Mouse (Mus musculus): ENCODE measurements around the gene Armc12. TPM values are rescaled to one million over a fixed set of nuclear protein-coding genes. Genes with fewer than 3 reads are reported as not detected.
"Not testable (repeated sequence)": the region's sequence is repeated elsewhere in the genome, so short reads cannot be mapped to it uniquely, and the experiment has no call there.

Armc12 gene
- polyA plus RNA-seq, 1 experiment: not detected

DNA sequence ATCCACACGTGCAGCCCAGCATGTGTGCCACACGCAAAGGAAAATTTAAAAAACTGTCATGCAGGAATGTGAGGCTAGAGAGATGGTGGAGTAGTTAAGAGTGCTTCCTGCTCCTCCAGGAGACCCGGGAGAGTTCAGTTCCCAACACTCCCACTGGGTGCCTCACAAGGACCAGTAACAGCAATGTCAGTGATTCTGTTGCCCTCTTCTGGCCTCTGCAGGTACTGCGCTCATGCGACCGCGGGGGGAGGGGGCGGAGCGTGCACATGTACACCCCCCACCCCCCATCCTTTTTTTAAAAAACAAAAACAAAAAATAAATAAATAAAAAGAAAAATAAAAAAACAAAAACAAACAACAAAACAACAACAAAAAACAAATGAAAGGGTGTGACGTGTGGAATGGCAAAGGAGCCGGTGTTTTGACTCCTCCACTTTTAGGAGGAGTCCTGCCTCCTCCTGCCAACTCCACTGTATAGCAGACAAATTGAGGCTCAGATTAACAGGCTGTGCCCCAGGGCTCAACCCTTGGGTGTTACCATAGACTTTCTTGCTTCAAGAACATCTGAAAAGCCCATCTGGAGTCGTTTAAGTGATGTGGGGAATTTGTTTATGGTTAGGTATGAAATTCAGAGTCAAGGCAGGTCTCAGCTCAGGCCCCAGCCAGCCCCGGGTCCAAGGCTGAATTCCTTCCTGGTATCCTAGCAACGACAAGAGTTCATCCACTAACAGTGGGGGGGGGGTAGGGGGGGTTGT is 22.6 kb downstream of the Armc12 start:
- Histone ChIP-seq H3K4me3 (ENCODE audit: low read depth, low read length) (no peak overlapping the region), H3K27me3 (ENCODE audit: control insufficient read depth, insufficient read depth, low read length) (no peaks in the 10 kb centered on the region), H3K27ac (ENCODE audit: insufficient read depth, low read depth, low read length) (no peak overlapping the region), H3K4me1 (ENCODE audit: control insufficient read depth, insufficient read depth, insufficient read length, low read length) (no peaks in the 10 kb centered on the region), H3K36me3 (ENCODE audit: control insufficient read depth, insufficient read depth, low read length) (no peaks in the 10 kb centered on the region)
- 13% methylated on average over 14 of the region's 14 CpGs for WGBS
- TF ChIP-seq CTCF (IDR thresholded peaks at IDR 0.05; ENCODE audit: extremely low read depth, insufficient read length, insufficient replicate concordance, low read depth, low read length): peak; percentile 78; the same call in 1 of the 2 replicates
- no peak for TF ChIP-seq POLR2A (IDR thresholded peaks at IDR 0.05; ENCODE audit: low read depth, low read length)

DNA sequence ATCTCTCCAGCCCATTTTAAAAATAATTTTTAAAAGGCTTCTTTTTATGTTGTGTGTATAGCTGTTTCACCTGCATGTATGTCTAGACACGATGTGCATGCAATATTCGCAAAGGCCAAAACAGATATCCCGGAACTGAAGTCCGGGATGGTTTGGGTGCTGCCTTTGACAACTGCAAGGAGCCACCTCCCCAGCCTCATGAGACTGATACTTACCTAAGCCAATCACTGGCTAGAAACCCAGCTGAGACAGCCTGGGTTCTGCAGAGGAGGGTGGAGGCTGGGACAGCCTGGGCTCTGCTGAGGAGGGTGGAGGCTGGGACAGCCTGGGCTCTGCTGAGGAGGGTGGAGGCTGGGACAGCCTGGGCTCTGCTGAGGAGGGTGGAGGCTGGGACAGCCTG is 23.4 kb downstream of the Armc12 start:
- H3K36me3 ChIP-seq (ENCODE audit: control insufficient read depth, insufficient read depth, low read length); H3K4me3 ChIP-seq (ENCODE audit: low read depth, low read length); H3K27me3 ChIP-seq (ENCODE audit: control insufficient read depth, insufficient read depth, low read length); H3K4me1 ChIP-seq (ENCODE audit: control insufficient read depth, insufficient read depth, insufficient read length, low read length); H3K27ac ChIP-seq (ENCODE audit: insufficient read depth, low read depth, low read length): not testable (repeated sequence)
- WGBS: 91% methylated on average over 4 of the region's 4 CpGs

DNA sequence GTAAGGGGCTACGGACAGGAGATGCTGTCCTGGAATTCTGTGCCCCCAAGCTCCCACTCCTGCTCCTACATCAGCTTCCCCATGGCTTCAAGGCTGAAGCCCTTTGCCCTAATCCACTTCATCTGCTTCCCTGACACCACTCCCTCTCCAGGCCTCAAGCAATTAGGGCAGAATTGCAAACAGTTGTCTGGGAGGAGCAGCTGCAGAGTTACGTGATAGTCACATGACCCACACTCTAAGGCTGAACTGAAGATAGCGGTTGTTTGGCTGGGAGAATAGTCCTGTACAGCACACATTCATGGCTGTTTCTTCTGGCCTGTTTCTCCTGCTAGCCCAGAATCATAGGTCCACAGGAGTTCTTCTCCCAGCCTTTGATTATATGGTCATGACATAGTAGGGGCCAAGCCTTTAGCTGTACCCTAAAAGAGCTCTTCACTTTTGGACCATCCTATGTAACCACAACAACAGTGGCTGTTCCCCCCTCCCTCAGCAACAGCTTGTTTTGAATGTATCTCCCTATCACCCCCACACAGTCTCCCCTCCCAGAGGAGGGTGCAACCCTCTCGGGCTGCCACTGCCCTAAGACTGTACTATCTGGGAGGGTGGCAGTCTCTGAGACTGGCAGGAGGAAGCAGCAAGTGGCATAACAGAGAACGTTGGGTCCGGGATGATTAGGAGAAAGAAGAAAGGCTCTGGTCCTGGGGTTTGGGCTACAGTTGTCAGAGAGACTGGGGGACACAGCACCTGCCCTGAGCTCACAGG is 26.2 kb downstream of the Armc12 start:
- Histone ChIP-seq H3K4me1 (ENCODE audit: control insufficient read depth, insufficient read depth, insufficient read length, low read length) (no peaks in the 10 kb centered on the region), H3K27me3 (ENCODE audit: control insufficient read depth, insufficient read depth, low read length) (no peaks in the 10 kb centered on the region), H3K4me3 (ENCODE audit: low read depth, low read length) (no peak overlapping the region), H3K27ac (ENCODE audit: insufficient read depth, low read depth, low read length) (no peak overlapping the region), H3K36me3 (ENCODE audit: control insufficient read depth, insufficient read depth, low read length) (no peaks in the 10 kb centered on the region)
- no peak for TF ChIP-seq POLR2A (IDR thresholded peaks at IDR 0.05; ENCODE audit: low read depth, low read length)
- TF ChIP-seq CTCF (IDR thresholded peaks at IDR 0.05; ENCODE audit: extremely low read depth, insufficient read length, insufficient replicate concordance, low read depth, low read length): no peak
- 26% methylated on average over 6 of the region's 6 CpGs for WGBS

- TF ChIP-seq POLR2A (IDR thresholded peaks at IDR 0.05; ENCODE audit: low read depth, low read length) (no peak), CTCF (IDR thresholded peaks at IDR 0.05; ENCODE audit: extremely low read depth, insufficient read length, insufficient replicate concordance, low read depth, low read length) (no peak)
- Histone ChIP-seq H3K4me1 (ENCODE audit: control insufficient read depth, insufficient read depth, insufficient read length, low read length) (no peaks in the 10 kb centered on the region), H3K27me3 (ENCODE audit: control insufficient read depth, insufficient read depth, low read length) (no peaks in the 10 kb centered on the region), H3K36me3 (ENCODE audit: control insufficient read depth, insufficient read depth, low read length) (no peaks in the 10 kb centered on the region), H3K27ac (ENCODE audit: insufficient read depth, low read depth, low read length) (no peak overlapping the region), H3K4me3 (ENCODE audit: low read depth, low read length) (no peak overlapping the region)
- 59% methylated on average over 6 of the region's 6 CpGs for WGBS
Observed at GRCm38 (mm10) chr17:28557772-28558171, 27.2 kb downstream of the Armc12 start.

- Histone ChIP-seq H3K4me3 (ENCODE audit: low read depth, low read length) (peak within 1 kb of the TSS; percentile 6; the same call in 1 of the 2 replicates), H3K36me3 (ENCODE audit: control insufficient read depth, insufficient read depth, low read length) (no peaks in the 10 kb centered on the region), H3K4me1 (ENCODE audit: control insufficient read depth, insufficient read depth, insufficient read length, low read length) (no peaks in the 10 kb centered on the region), H3K27ac (ENCODE audit: insufficient read depth, low read depth, low read length) (no peak within 1 kb of the TSS), H3K27me3 (ENCODE audit: control insufficient read depth, insufficient read depth, low read length) (no peaks in the 10 kb centered on the region)
- WGBS: 54% methylated on average over 4 of the region's 4 CpGs
- TF ChIP-seq CTCF (IDR thresholded peaks at IDR 0.05; ENCODE audit: extremely low read depth, insufficient read length, insufficient replicate concordance, low read depth, low read length) (no peak), POLR2A (IDR thresholded peaks at IDR 0.05; ENCODE audit: low read depth, low read length) (no peak)
Observed at GRCm38 (mm10) chr17:28560598-28560997, 30.0 kb downstream of the Armc12 start, which contains the start of gene Clps. TSS of gene Clps (minus strand) at chr17:28560766.

- WGBS: 33% methylated on average over 7 of the region's 7 CpGs
- Histone ChIP-seq H3K27ac (ENCODE audit: insufficient read depth, low read depth, low read length) (no peak overlapping the region), H3K36me3 (ENCODE audit: control insufficient read depth, insufficient read depth, low read length) (no peaks in the 10 kb centered on the region), H3K27me3 (ENCODE audit: control insufficient read depth, insufficient read depth, low read length) (no peaks in the 10 kb centered on the region), H3K4me3 (ENCODE audit: low read depth, low read length) (no peak overlapping the region), H3K4me1 (ENCODE audit: control insufficient read depth, insufficient read depth, insufficient read length, low read length) (no peaks in the 10 kb centered on the region)
- TF ChIP-seq POLR2A (IDR thresholded peaks at IDR 0.05; ENCODE audit: low read depth, low read length): no peak
- TF ChIP-seq CTCF (IDR thresholded peaks at IDR 0.05; ENCODE audit: extremely low read depth, insufficient read length, insufficient replicate concordance, low read depth, low read length): no peak
Observed at GRCm38 (mm10) chr17:28561613-28562012, 31.0 kb downstream of the Armc12 start.

GRCm38 (mm10) chr17:28565181-28565580 is 34.6 kb downstream of the Armc12 start:
- Histone ChIP-seq H3K27ac (ENCODE audit: insufficient read depth, low read depth, low read length) (no peak overlapping the region), H3K4me1 (ENCODE audit: control insufficient read depth, insufficient read depth, insufficient read length, low read length) (no peaks in the 10 kb centered on the region), H3K27me3 (ENCODE audit: control insufficient read depth, insufficient read depth, low read length) (no peaks in the 10 kb centered on the region), H3K4me3 (ENCODE audit: low read depth, low read length) (no peak overlapping the region), H3K36me3 (ENCODE audit: control insufficient read depth, insufficient read depth, low read length) (no peaks in the 10 kb centered on the region)
- TF ChIP-seq CTCF (IDR thresholded peaks at IDR 0.05; ENCODE audit: extremely low read depth, insufficient read length, insufficient replicate concordance, low read depth, low read length) (no peak), POLR2A (IDR thresholded peaks at IDR 0.05; ENCODE audit: low read depth, low read length) (no peak)

Measured in small intestine, adult 2 months (tissue).